Mouse (Mus musculus) G1E (cell line): Measurements from ENCODE around the gene Fndc7. TPM values are rescaled to one million over a fixed set of nuclear protein-coding genes. Genes with fewer than 3 reads are reported as not detected.

ENCODE experiments used
- ATAC-seq: 2 replicates; pipeline ENCODE4 v1.8.0; 2016; ENCODE audit warnings: mild to moderate bottlenecking; ENCODE audit not compliant: insufficient number of reproducible peaks, poor library complexity, low FRiP score, severe bottlenecking; ENCODE audit errors: extremely low read depth
- DNase-seq: peaks from one replicate; pipeline ENCODE4 v3.0.0; 2012; ENCODE audit warnings: low spot score
- H3K27me3 ChIP-seq: 2 replicates; pipeline ENCODE4 v1.6.1; 2012; ENCODE audit warnings: mild to moderate bottlenecking, low read length, inconsistent platforms; ENCODE audit not compliant: insufficient read depth
- H3K36me3 ChIP-seq: replicated peaks from 2 replicates; pipeline ENCODE3; 2012; ENCODE audit warnings: mild to moderate bottlenecking, inconsistent platforms
- H3K4me1 ChIP-seq: 2 replicates; pipeline ENCODE4 v1.6.1; 2012; ENCODE audit warnings: low read depth, low read length, inconsistent platforms, mixed read lengths; ENCODE audit not compliant: insufficient read depth
- H3K4me3 ChIP-seq: 2 replicates; pipeline ENCODE4 v1.5.1; 2012; ENCODE audit warnings: low read depth, mild to moderate bottlenecking, inconsistent platforms, low read length, moderate library complexity, mixed read lengths
- H3K9me3 ChIP-seq: replicated peaks from 2 replicates; pipeline ENCODE4 v1.6.1; 2012; ENCODE audit warnings: inconsistent platforms
- CTCF ChIP-seq: IDR thresholded peaks from 2 replicates; pipeline ENCODE4 v1.5.1; 2012; ENCODE audit warnings: low read depth, low read length, inconsistent platforms, mixed read lengths
- GATA1 ChIP-seq: IDR thresholded peaks from 2 replicates; pipeline ENCODE4 v1.6.1; 2012; ENCODE audit warnings: borderline replicate concordance, low read length, inconsistent platforms, mixed read lengths
- GATA2 ChIP-seq: IDR thresholded peaks from 2 replicates; pipeline ENCODE4 v1.6.1; 2012; ENCODE audit warnings: low read depth, low read length, inconsistent platforms, borderline replicate concordance
- POLR2AphosphoS5 ChIP-seq: IDR thresholded peaks from 2 replicates; pipeline ENCODE4 v1.6.1; 2012; ENCODE audit warnings: low read depth, low read length, inconsistent platforms; ENCODE audit not compliant: insufficient replicate concordance
- TAL1 ChIP-seq: conservative IDR thresholded peaks from 2 replicates; pipeline ENCODE4 v1.6.1; 2012; ENCODE audit warnings: low read depth, low read length, inconsistent platforms, mixed read lengths
- polyA plus RNA-seq: library from polyadenylated mRNA; stranded (reverse); fragments of >175 nt; gene quantifications from 2 replicates; pipeline ENCODE4 v1.2.3, GENCODE M21; 2012
- total RNA-seq, 2 experiments: library from RNA; stranded (forward) in 1 of 2; stranded (reverse) in 1 of 2; fragments of 200-1000 nt in 1 of 2; fragments of >200 nt in 1 of 2; fragmentation: Nextera tagmentation in 1 of 2; gene quantifications; 2 replicates each; pipeline ENCODE4 v1.2.3; 2014 to 2017

Fndc7 gene
- total and polyA plus RNA-seq, 3 experiments: 0.16 TPM; not detected in 2

DNA sequence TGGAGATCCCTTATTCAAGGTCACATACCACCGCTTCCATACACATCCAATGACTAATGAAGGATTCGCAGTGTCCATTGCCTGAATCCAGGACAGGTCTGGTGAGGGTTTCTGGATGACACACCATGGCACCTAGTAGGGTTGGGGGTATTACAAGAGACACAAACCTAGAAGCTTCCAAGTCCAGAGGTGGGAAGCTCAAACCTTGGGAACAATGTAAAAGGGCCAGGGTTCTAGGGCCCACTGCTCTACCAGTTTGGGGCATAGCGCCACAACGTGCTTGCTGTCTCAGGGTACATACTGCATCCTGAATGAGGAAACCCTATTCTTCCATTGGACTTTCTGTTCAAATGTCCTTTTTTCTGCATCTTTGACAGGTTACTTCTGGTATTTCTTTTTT, 8.8 kb upstream of the Fndc7 start:
- ATAC-seq (no peak), DNase-seq (no peak)
- Histone ChIP-seq H3K36me3 (peaks cover 35% of the 10 kb centered on the region), H3K9me3 (no peaks in the 10 kb centered on the region), H3K4me1 (no peaks in the 10 kb centered on the region), H3K27me3 (0 out of 2 replicates have a peak, but pooled peaks cover 2% of the 10 kb centered on the region), H3K4me3 (no peak overlapping the region)
- no peak for TF ChIP-seq CTCF
- TF ChIP-seq POLR2AphosphoS5: 0 out of 2 replicates have a peak, but pooled peaks have one; percentile 83

- ATAC-seq (no peak), DNase-seq (no peak)
- Histone ChIP-seq H3K4me1 (no peaks in the 10 kb centered on the region), H3K36me3 (no peaks in the 10 kb centered on the region), H3K4me3 (no peak overlapping the region), H3K27me3 (peaks cover 4% of the 10 kb centered on the region; the same call in 1 of the 2 replicates), H3K9me3 (no peaks in the 10 kb centered on the region)
- no peak for TF ChIP-seq GATA1
These were observed 3.1 kb upstream of the Fndc7 start for GRCm38 (mm10) chr3:108892914-108893313.

GRCm38 (mm10) chr3:108892080-108892479, 2.3 kb upstream of the Fndc7 start:
- DNase-seq (no peak), ATAC-seq (no peak)
- Histone ChIP-seq H3K4me3 (no peak overlapping the region), H3K27me3 (peaks cover 4% of the 10 kb centered on the region; the same call in 1 of the 2 replicates), H3K4me1 (0 out of 2 replicates have a peak, but pooled peaks cover 2% of the 10 kb centered on the region), H3K9me3 (no peaks in the 10 kb centered on the region), H3K36me3 (no peaks in the 10 kb centered on the region)
- TF ChIP-seq GATA1 (no peak), GATA2 (no peak)

DNA sequence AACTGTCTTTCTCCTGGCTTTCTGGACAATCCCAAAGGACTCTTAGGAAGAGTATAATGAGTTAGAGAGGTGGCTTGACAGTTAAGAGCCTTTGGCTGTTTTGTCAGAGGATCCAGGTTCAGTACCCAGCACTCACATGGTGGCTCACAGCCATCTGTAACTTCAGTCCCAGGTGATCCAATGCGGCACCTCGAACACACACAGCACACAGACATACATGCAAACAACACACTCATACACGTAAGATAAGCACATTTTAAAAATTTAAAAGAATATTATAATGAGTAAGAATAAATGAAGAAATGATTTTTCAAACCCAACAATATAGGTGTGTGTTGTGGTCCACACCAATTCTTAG, 2.2 kb downstream of the Fndc7 start:
- no peak for ATAC-seq
- H3K27me3 ChIP-seq: no peaks in the 10 kb centered on the region
- TF ChIP-seq GATA1: no peak
- TF ChIP-seq CTCF: no peak
- no peak for TF ChIP-seq GATA2
- TF ChIP-seq POLR2AphosphoS5: no peak
- TF ChIP-seq TAL1: no peak
- no peaks in the 10 kb centered on the region for H3K36me3 ChIP-seq
- DNase-seq: no peak
- H3K9me3 ChIP-seq: no peaks in the 10 kb centered on the region
- peaks cover 26% of the 10 kb centered on the region for H3K4me1 ChIP-seq
- no peak overlapping the region for H3K4me3 ChIP-seq

DNA sequence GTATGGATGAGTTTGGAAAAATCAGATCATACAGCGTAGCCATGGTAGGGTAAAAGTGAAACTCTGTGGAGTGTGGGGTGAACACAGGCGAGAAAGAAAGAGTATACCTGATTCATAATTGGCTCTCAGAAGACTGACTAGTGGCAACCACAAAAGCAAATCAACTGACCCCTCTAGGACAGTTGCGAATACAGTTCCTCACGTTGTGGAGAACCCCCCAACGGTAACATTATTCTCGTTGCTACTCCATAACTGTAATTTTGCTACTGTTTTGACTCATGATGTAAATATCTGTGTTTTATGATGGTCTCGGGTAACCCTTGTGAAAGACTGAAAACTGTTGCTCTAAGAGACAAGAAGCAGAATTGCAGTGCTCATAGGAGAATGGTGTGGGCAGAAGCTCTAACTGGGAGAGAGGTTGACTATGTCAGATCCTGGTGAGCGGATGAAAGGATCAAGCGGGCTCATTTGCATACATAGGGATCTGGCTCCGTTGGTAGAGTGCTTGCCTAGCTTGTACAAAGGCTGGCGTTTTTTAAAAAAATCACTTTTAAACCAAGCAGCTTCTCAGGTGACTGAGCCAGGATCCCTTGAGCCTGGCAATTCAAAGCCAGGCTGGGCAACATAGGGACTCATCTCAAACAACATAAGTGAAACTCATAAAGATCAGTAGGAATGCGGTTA, 2.7 kb downstream of the Fndc7 start:
- H3K36me3 ChIP-seq: no peaks in the 10 kb centered on the region
- H3K4me3 ChIP-seq: no peak overlapping the region
- peaks cover 26% of the 10 kb centered on the region for H3K4me1 ChIP-seq
- TF ChIP-seq POLR2AphosphoS5 (no peak), TAL1 (no peak), GATA1 (no peak), CTCF (no peak), GATA2 (no peak)
- ATAC-seq (no peak), DNase-seq (no peak)
- no peaks in the 10 kb centered on the region for H3K27me3 ChIP-seq
- no peaks in the 10 kb centered on the region for H3K9me3 ChIP-seq

DNA sequence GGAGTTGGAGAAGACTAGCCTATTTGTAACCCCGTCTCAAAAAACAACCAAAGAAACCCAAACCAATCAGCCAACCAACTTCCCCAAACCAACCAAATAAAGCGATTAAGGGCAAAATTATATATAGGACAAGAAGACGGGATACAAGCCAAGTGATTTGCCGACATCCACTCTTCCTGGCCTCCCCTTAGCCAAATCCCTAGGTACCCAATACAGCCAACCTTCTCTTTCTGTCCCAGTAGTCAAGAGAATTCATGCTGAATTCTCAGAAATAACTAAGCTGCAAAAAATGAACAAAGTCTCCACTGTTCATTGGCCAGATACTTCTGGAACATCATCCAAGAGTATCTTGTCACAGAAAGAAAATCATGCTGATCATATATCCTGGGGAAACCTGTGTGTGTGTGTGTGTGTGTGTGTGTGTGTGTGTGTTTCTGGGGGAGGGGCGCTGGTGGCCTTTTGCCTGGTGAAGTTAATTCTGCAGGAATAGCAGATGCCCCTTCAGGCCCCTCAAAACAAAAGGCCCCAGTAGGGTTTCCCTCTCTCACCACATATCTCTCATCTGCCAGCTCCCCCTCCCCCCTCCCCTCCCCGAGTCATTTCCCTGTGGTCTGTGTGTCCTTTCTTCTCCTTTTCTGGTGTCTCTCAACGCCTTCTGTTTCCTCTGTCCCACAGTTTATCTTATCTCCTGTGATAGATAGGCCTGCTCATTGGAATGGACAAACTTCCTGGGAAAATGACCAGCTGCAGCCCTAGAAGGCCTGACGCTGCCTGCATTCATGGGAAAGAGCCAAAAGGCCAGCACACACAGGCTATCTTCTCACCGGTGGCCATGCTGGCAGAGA, 3.9 kb downstream of the Fndc7 start:
- no peaks in the 10 kb centered on the region for H3K36me3 ChIP-seq
- DNase-seq: peak; percentile 61
- H3K9me3 ChIP-seq: no peaks in the 10 kb centered on the region
- peak; percentile 85 for ATAC-seq
- TF ChIP-seq TAL1 (no peak), POLR2AphosphoS5 (no peak), GATA1 (no peak), GATA2 (no peak), CTCF (no peak)
- peaks cover 26% of the 10 kb centered on the region for H3K4me1 ChIP-seq
- no peaks in the 10 kb centered on the region for H3K27me3 ChIP-seq
- H3K4me3 ChIP-seq: no peak overlapping the region; the same call in 1 of the 2 replicates
